Mouse (Mus musculus) liver, embryonic 16.5 days (tissue): Measurements from ENCODE around the gene Dnajc28. TPM values are rescaled to one million over a fixed set of nuclear protein-coding genes. Genes with fewer than 3 reads are reported as not detected.
A peak's percentile ranks its signal among the peaks of the same experiment; 100 is the strongest.

Experiments used
- ATAC-seq: fragments of 200-750 bp; cut with Nextera tagmentation; 2 replicates; pipeline ENCODE4 v1.8.0; 2017; ENCODE audit warnings: low read depth, mild to moderate bottlenecking, moderate number of reproducible peaks, moderate library complexity
- H3K27ac ChIP-seq: fragments of 300-500 bp; sonication (generic); 2 replicates; pipeline ENCODE4 v1.5.1; 2014; ENCODE audit warnings: mild to moderate bottlenecking, low read length
- H3K27me3 ChIP-seq: fragments of 300-500 bp; sonication (generic); 2 replicates; pipeline ENCODE4 v1.6.1; 2014; ENCODE audit warnings: low read depth, low read length, mixed read lengths; ENCODE audit not compliant: control insufficient read depth, insufficient read depth
- H3K36me3 ChIP-seq: fragments of 300-500 bp; sonication (generic); 2 replicates; pipeline ENCODE4 v1.6.1; 2014; ENCODE audit warnings: mild to moderate bottlenecking; ENCODE audit not compliant: control insufficient read depth, insufficient read depth
- H3K4me1 ChIP-seq: fragments of 300-500 bp; sonication (generic); 2 replicates; pipeline ENCODE4 v1.6.1; 2014; ENCODE audit warnings: low read depth, low read length, mixed read lengths; ENCODE audit not compliant: control insufficient read depth
- H3K4me2 ChIP-seq: fragments of 300-500 bp; sonication (generic); 2 replicates; pipeline ENCODE4 v1.6.1; 2014; ENCODE audit warnings: low read depth, low read length, mixed read lengths
- H3K4me3 ChIP-seq: fragments of 300-500 bp; sonication (generic); 2 replicates; pipeline ENCODE4 v1.5.1; 2014; ENCODE audit warnings: low read depth, mild to moderate bottlenecking, low read length
- H3K9ac ChIP-seq: fragments of 300-500 bp; sonication (generic); 2 replicates; pipeline ENCODE4 v1.6.1; 2014; ENCODE audit warnings: low read depth, low read length
- H3K9me3 ChIP-seq: fragments of 300-500 bp; sonication (generic); replicated peaks from 2 replicates; pipeline ENCODE4 v1.6.1; 2016; ENCODE audit warnings: low read length; ENCODE audit not compliant: control insufficient read depth
- WGBS: fragments of 180-500 bp; shearing (Covaris S2); extraction: QIAGEN DNeasy Blood & Tissue Kit; methylation state at CpG from one replicate; pipeline ENCODE4 v1.1.7; 2014; ENCODE audit not compliant: insufficient replicate concordance; 5-methylcytosine and 5-hydroxymethylcytosine counted together
- polyA plus RNA-seq: library from polyadenylated mRNA; unstranded; fragments of >200 nt; fragmentation: Nextera tagmentation; extraction: Ambion mirVana; gene quantifications from 2 replicates; pipeline ENCODE4 v1.2.1, GENCODE M21; 2015

The Dnajc28 gene
- polyA plus RNA-seq, 1 experiment from 2014 or later, result 2.6 TPM

GRCm38 (mm10) chr16:91566002-91566401, 52.8 kb downstream of the Dnajc28 start:
- H3K4me3 ChIP-seq, result no peak overlapping the region
- peaks cover 15% of the 10 kb centered on the region for H3K4me1 ChIP-seq
- no peaks in the 10 kb centered on the region for H3K9me3 ChIP-seq
- peaks cover 3% of the 10 kb centered on the region for H3K36me3 ChIP-seq
- no peak overlapping the region for H3K4me2 ChIP-seq
- H3K9ac ChIP-seq, result no peak overlapping the region
- ATAC-seq, result no peak
- no peaks in the 10 kb centered on the region for H3K27me3 ChIP-seq
- 82% methylated on average over 7 of the region's 7 CpGs for WGBS
- H3K27ac ChIP-seq, result no peak overlapping the region

GRCm38 (mm10) chr16:91565292-91565951, 53.4 kb downstream of the Dnajc28 start:
- Histone ChIP-seq H3K9ac (no peak overlapping the region), H3K4me3 (no peak overlapping the region), H3K27ac (no peak overlapping the region), H3K27me3 (no peaks in the 10 kb centered on the region), H3K4me1 (peaks cover 15% of the 10 kb centered on the region), H3K36me3 (peaks cover 3% of the 10 kb centered on the region), H3K9me3 (no peaks in the 10 kb centered on the region), H3K4me2 (no peak overlapping the region)
- ATAC-seq, result no peak
- 55% methylated on average over 9 of the region's 9 CpGs for WGBS

GRCm38 (mm10) chr16:91564580-91565291, 54.1 kb downstream of the Dnajc28 start:
- WGBS, result 61% methylated on average over 4 of the region's 4 CpGs
- H3K27ac ChIP-seq, result no peak overlapping the region; the same call in 1 of the 2 replicates

More at GRCm38 (mm10) chr16:91564580-91565291, 54.1 kb downstream of the Dnajc28 start:
- Histone ChIP-seq H3K9me3 (no peaks in the 10 kb centered on the region), H3K36me3 (peaks cover 3% of the 10 kb centered on the region), H3K4me3 (no peak overlapping the region), H3K4me2 (no peak overlapping the region), H3K9ac (no peak overlapping the region), H3K27me3 (no peaks in the 10 kb centered on the region), H3K4me1 (peaks cover 15% of the 10 kb centered on the region)
- peak; percentile 61 for ATAC-seq

Other genes with a start within 250 kb of the Dnajc28 start
- gene Ifnar2, start 246.2 kb downstream of the Dnajc28 start, polyA plus RNA-seq, result 92.9 and 95.8 TPM in 2 replicates
- gene Gm21970, start 227.3 kb downstream of the Dnajc28 start, polyA plus RNA-seq, result not detected in 2 replicates
- 32.3 and 33.6 TPM in 2 replicates for gene Il10rb, start 212.9 kb downstream of the Dnajc28 start, polyA plus RNA-seq
- 21.3 and 25.0 TPM in 2 replicates for gene Ifnar1, start 133.8 kb downstream of the Dnajc28 start, polyA plus RNA-seq
- 18.6 and 22.2 TPM in 2 replicates for gene Ifngr2, start 72.0 kb downstream of the Dnajc28 start, polyA plus RNA-seq
- gene Tmem50b, start 21.2 kb downstream of the Dnajc28 start, polyA plus RNA-seq, result 7.1 and 7.4 TPM in 2 replicates
- gene Gart, start 27.9 kb upstream of the Dnajc28 start, polyA plus RNA-seq, result 52.9 and 55.6 TPM in 2 replicates
- 36.9 and 39.0 TPM in 2 replicates for gene Son, start 28.5 kb upstream of the Dnajc28 start, polyA plus RNA-seq
- gene Donson, start 69.7 kb upstream of the Dnajc28 start, polyA plus RNA-seq, result 22.8 and 23.0 TPM in 2 replicates
- gene Cryzl1, start 109.9 kb upstream of the Dnajc28 start, polyA plus RNA-seq, result 31.5 and 34.6 TPM in 2 replicates
- gene Itsn1, start 110.3 kb upstream of the Dnajc28 start, polyA plus RNA-seq, result 54.1 and 54.7 TPM in 2 replicates